In genomic region chr10:117149942-117150617, GRCm38 (mm10) we compare ENCODE assay signal across 8 mouse cellular contexts. TPM values are rescaled to one million over a fixed set of nuclear protein-coding genes. Genes with fewer than 3 reads are reported as not detected.
DNase-seq lines count a peak whose midpoint lies in the region; ATAC-seq lines count a peak whose summit lies in the region.

No protein-coding gene starts in this region.

- H3K4me1 ChIP-seq in brown adipose tissue, adult 24 weeks (ENCODE audit: control insufficient read depth, insufficient read depth, insufficient read length, low read length): peaks cover 12% of the 10 kb centered on the region
- peaks cover 57% of the 10 kb centered on the region for H3K4me1 ChIP-seq in forebrain, embryonic 10.5 days
- peaks cover 49% of the 10 kb centered on the region for H3K4me1 ChIP-seq in lung, embryonic 15.5 days

- ATAC-seq in lung, embryonic 15.5 days (ENCODE audit: borderline replicate concordance, extremely low read depth, low FRiP score, low TSS enrichment): no peak

- no peaks in the 10 kb centered on the region for H3K36me3 ChIP-seq in forebrain, embryonic 10.5 days (replicated peaks)
- H3K36me3 ChIP-seq in lung, embryonic 15.5 days: no peaks in the 10 kb centered on the region

- DNase-seq in layer of hippocampus, adult 11-12 months (ENCODE audit: low spot score): peak; percentile 22
- DNase-seq in layer of hippocampus, postnatal 25 days (ENCODE audit: extremely low spot score in 1 of 2, low spot score in 1 of 2): no peak
- DNase-seq in forebrain, embryonic 10.5 days (ENCODE audit: extremely low spot score, low spot score): peak; percentile 42
- DNase-seq in kidney, adult 11 months: peak; percentile 66
- DNase-seq in ovary, adult 18-20 months (ENCODE audit: low spot score): peak; percentile 14
- DNase-seq in gastrocnemius, postnatal 4 days (ENCODE audit: low spot score in 2 of 2): no peak

- H3K4me2 ChIP-seq in lung, embryonic 15.5 days: peak overlapping the region; percentile 79

- WGBS in forebrain, embryonic 10.5 days: 2% methylated on average over 20 of the region's 23 CpGs
- 2% methylated on average over 23 of the region's 23 CpGs for WGBS in lung, embryonic 15.5 days

- H3K27ac ChIP-seq in brown adipose tissue, adult 24 weeks (replicated peaks; ENCODE audit: low read depth, low read length): no peak overlapping the region
- H3K27ac ChIP-seq in forebrain, embryonic 10.5 days: 0 out of 2 replicates have a peak overlapping the region, but pooled peaks have one; percentile 40
- H3K27ac ChIP-seq in lung, embryonic 15.5 days: peak overlapping the region; percentile 57; the same call in 1 of the 2 replicates

- peak overlapping the region; percentile 27 for H3K9ac ChIP-seq in lung, embryonic 15.5 days

- H3K27me3 ChIP-seq in forebrain, embryonic 10.5 days (ENCODE audit: poor library complexity, severe bottlenecking): peaks cover 36% of the 10 kb centered on the region
- no peaks in the 10 kb centered on the region for H3K27me3 ChIP-seq in lung, embryonic 15.5 days

- peak overlapping the region; percentile 59 for H3K4me3 ChIP-seq in brown adipose tissue, adult 24 weeks (ENCODE audit: insufficient read depth, low read depth, low read length)
- H3K4me3 ChIP-seq in forebrain, embryonic 10.5 days: peak overlapping the region; percentile 70
- peak overlapping the region; percentile 97 for H3K4me3 ChIP-seq in lung, embryonic 15.5 days

- no peaks in the 10 kb centered on the region for H3K9me3 ChIP-seq in forebrain, embryonic 10.5 days
- H3K9me3 ChIP-seq in lung, embryonic 15.5 days: no peaks in the 10 kb centered on the region

RNA-seq across cellular contexts. Expression of gene Frs2, which starts 1.7 kb away (rescaled TPM):
- total RNA-seq in layer of hippocampus, postnatal 25 days (2021): 10 to 100 TPM; 32.1 to 34.1 TPM
- 9.1 and 10.5 TPM in 2 replicates for polyA plus RNA-seq in brown adipose tissue, adult 24 weeks (2012; ENCODE audit: insufficient read depth, insufficient read length, missing spikeins)
- polyA plus RNA-seq in forebrain, embryonic 10.5 days (2016; fragmentation: Nextera tagmentation; extraction: Ambion mirVana): 15.8 and 18.1 TPM in 2 replicates
- polyA plus RNA-seq in lung, embryonic 15.5 days (2015; fragmentation: Nextera tagmentation; extraction: Ambion mirVana): 14.5 and 17.4 TPM in 2 replicates
- 10 to 100 TPM; 15.4 to 17.7 TPM for total RNA-seq in gastrocnemius, postnatal 4 days (2021)

Comparison
In these comparisons a context has a peak if more than half of its experiments do, and no peak if none do; other contexts are left out.
1. DNase-seq: peak in layer of hippocampus, adult 11-12 months (single experiment), forebrain, embryonic 10.5 days (single experiment), kidney, adult 11 months (single experiment) and ovary, adult 18-20 months (single experiment); none in layer of hippocampus, postnatal 25 days (0 of 2) and gastrocnemius, postnatal 4 days (0 of 2).
2. Peak in every context shown above with its lines, with median percentiles within 50 percentile points of each other: H3K4me3 ChIP-seq.